Mouse (Mus musculus) liver, embryonic 14.5 days (tissue): ENCODE results near the gene Utrn. TPM values are rescaled to one million over a fixed set of nuclear protein-coding genes. Genes with fewer than 3 reads are reported as not detected.

Experiments
- ATAC-seq: fragments of 200-750 bp; cut with Nextera tagmentation; 2 replicates; pipeline ENCODE4 v1.8.0; 2017; ENCODE audit warnings: moderate number of reproducible peaks, mild to moderate bottlenecking, moderate library complexity; ENCODE audit not compliant: insufficient read depth
- DNase-seq, 3 experiments: peaks; one replicate each; pipeline ENCODE4 v3.0.0-alpha.2; 2012 to 2013; ENCODE audit warnings: low read depth in 3 of 3, low spot score in 3 of 3
- H3K27ac ChIP-seq: fragments of 300-500 bp; sonication (generic); 2 replicates; pipeline ENCODE4 v1.5.1; 2014; ENCODE audit warnings: moderate library complexity, mild to moderate bottlenecking, control low read depth, inconsistent platforms
- H3K27me3 ChIP-seq: fragments of 300-500 bp; sonication (generic); 2 replicates; pipeline ENCODE4 v1.6.1; 2014; ENCODE audit warnings: mild to moderate bottlenecking, low read length, moderate library complexity; ENCODE audit not compliant: control insufficient read depth, insufficient read depth
- H3K36me3 ChIP-seq: fragments of 300-500 bp; sonication (generic); replicated peaks from 2 replicates; pipeline ENCODE4 v1.6.1; 2014; ENCODE audit warnings: low read depth; ENCODE audit not compliant: control insufficient read depth, insufficient read depth
- H3K4me1 ChIP-seq, 2 experiments: fragments of 200-500 bp in 1 of 2; fragments of 300-500 bp in 1 of 2; sonication (generic) in 1 of 2; replicated peaks; 2 replicates each; pipeline ENCODE4 v1.6.1; 2012 to 2014; ENCODE audit warnings: antibody characterized with exemption in 1 of 2, inconsistent platforms in 1 of 2, low read length in 1 of 2; ENCODE audit not compliant: control insufficient read depth in 2 of 2, insufficient read depth in 2 of 2
- H3K4me2 ChIP-seq: fragments of 300-500 bp; sonication (generic); 2 replicates; pipeline ENCODE4 v1.6.1; 2014; ENCODE audit warnings: low read depth, mild to moderate bottlenecking, control low read depth, moderate library complexity
- H3K4me3 ChIP-seq, 2 experiments: fragments of 200-500 bp in 1 of 2; fragments of 300-500 bp in 1 of 2; sonication (generic) in 1 of 2; 2 replicates each; pipeline ENCODE4 v1.5.1; 2012 to 2014; ENCODE audit warnings: low read depth in 2 of 2, low read length in 2 of 2, mild to moderate bottlenecking in 2 of 2, control low read depth in 1 of 2, inconsistent platforms in 1 of 2, moderate library complexity in 1 of 2; ENCODE audit not compliant: insufficient read depth in 1 of 2
- H3K9ac ChIP-seq: fragments of 300-500 bp; sonication (generic); replicated peaks from 2 replicates; pipeline ENCODE4 v1.6.1; 2014; ENCODE audit warnings: mild to moderate bottlenecking, control low read depth, moderate library complexity
- H3K9me3 ChIP-seq: fragments of 300-500 bp; sonication (generic); 2 replicates; pipeline ENCODE4 v1.6.1; 2016; ENCODE audit warnings: low read length, mixed read lengths; ENCODE audit not compliant: control insufficient read depth
- CTCF ChIP-seq: IDR thresholded peaks from 2 replicates; pipeline ENCODE4 v1.5.1; 2016; ENCODE audit warnings: antibody characterized with exemption, low read depth, control low read depth
- EP300 ChIP-seq: IDR thresholded peaks from 2 replicates; pipeline ENCODE4 v1.6.1; 2016; ENCODE audit warnings: antibody characterized with exemption, low read depth
- WGBS: fragments of 180-500 bp; shearing (Covaris S2); extraction: QIAGEN DNeasy Blood & Tissue Kit; methylation state at CpG from one replicate; pipeline ENCODE4 v1.1.7; 2014; ENCODE audit not compliant: insufficient replicate concordance; 5-methylcytosine and 5-hydroxymethylcytosine counted together
- polyA plus RNA-seq, 2 experiments: library from polyadenylated mRNA; depleted of rRNA in 1 of 2; stranded (reverse) in 1 of 2; unstranded in 1 of 2; fragments of >200 nt; fragmentation: Nextera tagmentation in 1 of 2; extraction: Ambion mirVana in 1 of 2; gene quantifications; 2 replicates each; pipeline versions ENCODE4 v1.2.1 to v1.2.3; 2012 to 2014

The Utrn gene
- polyA plus RNA-seq, 2 experiments, result 2.7 to 4.4 TPM

GRCm38 (mm10) chr10:12558810-12559209, 310.4 kb downstream of the Utrn start:
- DNase-seq, result no peak
- ATAC-seq, result no peak
- Histone ChIP-seq H3K9ac (no peak overlapping the region), H3K4me3 (no peak overlapping the region), H3K36me3 (no peaks in the 10 kb centered on the region), H3K4me2 (no peak overlapping the region), H3K27me3 (no peaks in the 10 kb centered on the region), H3K9me3 (no peaks in the 10 kb centered on the region), H3K27ac (no peak overlapping the region), H3K4me1 (no peaks in the 10 kb centered on the region; a peak in 1 of 4 replicates)
- WGBS, result 23% methylated on average over 5 of the region's 5 CpGs
- no peak for TF ChIP-seq CTCF

- Histone ChIP-seq H3K27ac (no peak overlapping the region), H3K27me3 (no peaks in the 10 kb centered on the region), H3K9me3 (no peaks in the 10 kb centered on the region), H3K4me1 (no peaks in the 10 kb centered on the region; a peak in 1 of 4 replicates), H3K4me2 (no peak overlapping the region), H3K36me3 (no peaks in the 10 kb centered on the region), H3K4me3 (no peak overlapping the region), H3K9ac (no peak overlapping the region)
- WGBS, result 70% methylated on average over 2 of the region's 2 CpGs
- DNase-seq, result no peak
- TF ChIP-seq EP300 (no peak), CTCF (no peak)
- no peak for ATAC-seq
These were observed 315.0 kb downstream of the Utrn start for GRCm38 (mm10) chr10:12554090-12554718.

DNA sequence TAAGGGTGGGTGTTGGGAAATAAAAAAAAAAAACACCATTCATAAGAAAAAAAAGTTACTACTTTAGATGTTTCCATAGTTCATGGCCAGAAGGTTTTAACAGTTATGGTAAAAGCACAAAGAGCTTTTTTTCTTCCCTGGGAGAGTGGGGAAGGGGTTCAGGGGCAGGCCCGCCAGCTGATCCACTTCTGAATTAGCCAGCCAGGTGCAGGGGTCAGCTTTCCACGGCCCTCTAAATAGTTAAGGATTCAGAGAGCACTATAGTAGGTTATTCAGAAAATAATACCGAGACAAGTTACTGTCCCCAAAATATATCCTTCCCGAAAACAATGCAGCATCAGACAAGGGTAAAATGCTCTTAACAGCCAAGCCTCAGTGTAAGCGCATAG, 316.3 kb downstream of the Utrn start:
- DNase-seq (no peak), ATAC-seq (no peak)
- no peaks in the 10 kb centered on the region; a peak in 1 of 4 replicates for H3K4me1 ChIP-seq
- H3K27ac ChIP-seq, result no peak overlapping the region
- H3K4me3 ChIP-seq, result no peak overlapping the region
- TF ChIP-seq CTCF, result no peak
- H3K27me3 ChIP-seq, result no peaks in the 10 kb centered on the region
- WGBS, result 73% methylated on average over 5 of the region's 5 CpGs
- no peaks in the 10 kb centered on the region for H3K9me3 ChIP-seq
- no peaks in the 10 kb centered on the region for H3K36me3 ChIP-seq
- no peak overlapping the region for H3K4me2 ChIP-seq
- no peak overlapping the region for H3K9ac ChIP-seq

GRCm38 (mm10) chr10:12552196-12552889, 316.8 kb downstream of the Utrn start:
- H3K9ac ChIP-seq, result no peak overlapping the region
- H3K27me3 ChIP-seq, result no peaks in the 10 kb centered on the region
- no peak overlapping the region for H3K4me2 ChIP-seq
- H3K27ac ChIP-seq, result no peak overlapping the region
- ATAC-seq, result no peak
- TF ChIP-seq CTCF (no peak), EP300 (no peak)
- H3K9me3 ChIP-seq, result no peaks in the 10 kb centered on the region
- no peaks in the 10 kb centered on the region for H3K36me3 ChIP-seq
- no peak for DNase-seq
- WGBS, result 73% methylated on average over 11 of the region's 11 CpGs
- H3K4me1 ChIP-seq, result no peaks in the 10 kb centered on the region; a peak in 1 of 4 replicates
- H3K4me3 ChIP-seq, result no peak overlapping the region

GRCm38 (mm10) chr10:12551735-12552134, 317.4 kb downstream of the Utrn start:
- WGBS, result 73% methylated on average over 5 of the region's 5 CpGs
- no peaks in the 10 kb centered on the region for H3K27me3 ChIP-seq
- no peak overlapping the region for H3K9ac ChIP-seq
- no peaks in the 10 kb centered on the region; a peak in 1 of 4 replicates for H3K4me1 ChIP-seq
- H3K36me3 ChIP-seq, result no peaks in the 10 kb centered on the region
- no peak overlapping the region for H3K4me3 ChIP-seq
- DNase-seq, result no peak
- H3K9me3 ChIP-seq, result no peaks in the 10 kb centered on the region
- H3K4me2 ChIP-seq, result no peak overlapping the region
- ATAC-seq, result no peak
- TF ChIP-seq CTCF (no peak), EP300 (no peak)
- no peak overlapping the region for H3K27ac ChIP-seq
